Mouse (Mus musculus) heart, postnatal 25 days (tissue): ENCODE data around the gene Akr1b10. TPM values are rescaled to one million over a fixed set of nuclear protein-coding genes. Genes with fewer than 3 reads are reported as not detected.
A peak's percentile ranks its signal among the peaks of the same experiment; 100 is the strongest.
"Not testable (repeated sequence)": the region's sequence is repeated elsewhere in the genome, so short reads cannot be mapped to it uniquely, and the experiment has no call there.

ENCODE experiments used
- DNase-seq: peaks from one replicate; pipeline ENCODE4 v3.0.0; 2022; ENCODE audit warnings: low spot score
- intact Hi-C: fragments of 180-260 bp; cut with DNase I; formaldehyde crosslinking; loops from one replicate; pipeline ENCODE4 v1.15.1; 2025
- total RNA-seq, 2 experiments: library from RNA; stranded (reverse); gene quantifications; 2 replicates each; pipeline ENCODE4 v1.2.3; 2021

Gene Akr1b10
- 10 to 100 TPM; 67.4 to 68.0 TPM for total RNA-seq

DNA sequence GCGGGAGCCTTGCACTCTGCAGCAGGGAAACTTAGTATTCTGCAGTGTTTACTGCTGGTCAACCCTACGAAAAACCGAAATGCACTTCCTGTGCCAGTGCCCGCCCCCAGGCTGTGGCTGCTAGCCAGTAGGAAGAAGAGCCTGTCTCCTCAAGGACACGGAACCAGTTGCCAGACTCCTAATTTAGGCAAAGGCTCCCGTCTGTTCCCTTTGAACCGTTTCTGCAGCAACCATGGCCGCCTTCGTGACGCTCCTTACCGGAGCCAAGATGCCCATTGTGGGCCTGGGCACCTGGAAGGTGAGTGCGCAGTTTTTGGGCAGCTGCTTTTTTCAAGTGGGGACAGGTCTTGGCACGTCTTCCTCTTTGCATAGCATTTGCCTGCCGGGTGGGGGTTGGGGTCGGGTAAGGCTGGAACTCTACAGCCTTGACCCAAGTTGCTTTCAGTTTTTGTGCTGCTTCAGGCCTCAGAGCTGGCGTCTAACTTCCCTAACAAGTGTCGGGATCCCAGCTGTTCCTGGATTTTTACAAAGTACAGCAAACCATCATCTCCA is at the start of gene Akr1b10:
Gene Akr1b10, plus strand, starts transcription at position 109 of the 552 bp plus-strand sequence.
- intact Hi-C loops = no loop called here
- peak; percentile 69 for DNase-seq

DNA sequence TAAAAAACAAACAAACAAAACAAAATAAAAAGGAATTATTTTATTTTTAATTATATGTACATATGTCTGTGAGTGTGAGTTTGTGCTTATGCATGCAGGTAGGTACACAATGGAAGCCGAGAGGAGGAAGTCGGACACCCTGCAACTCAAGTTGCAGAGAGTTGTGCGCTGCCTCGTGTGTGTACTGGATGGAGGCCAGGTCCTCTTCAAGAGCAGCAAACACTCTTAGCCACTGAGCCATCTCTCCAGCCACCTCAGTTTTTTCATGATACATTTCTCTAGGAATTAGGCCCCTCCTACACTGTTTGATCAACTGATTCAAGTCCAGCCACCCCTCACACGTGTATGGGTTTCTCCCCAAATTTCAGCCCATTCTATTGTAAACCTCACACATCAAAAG is 49.3 kb upstream of the Akr1b10 start:
- DNase-seq = no peak
- intact Hi-C loops = no loop called here

DNA sequence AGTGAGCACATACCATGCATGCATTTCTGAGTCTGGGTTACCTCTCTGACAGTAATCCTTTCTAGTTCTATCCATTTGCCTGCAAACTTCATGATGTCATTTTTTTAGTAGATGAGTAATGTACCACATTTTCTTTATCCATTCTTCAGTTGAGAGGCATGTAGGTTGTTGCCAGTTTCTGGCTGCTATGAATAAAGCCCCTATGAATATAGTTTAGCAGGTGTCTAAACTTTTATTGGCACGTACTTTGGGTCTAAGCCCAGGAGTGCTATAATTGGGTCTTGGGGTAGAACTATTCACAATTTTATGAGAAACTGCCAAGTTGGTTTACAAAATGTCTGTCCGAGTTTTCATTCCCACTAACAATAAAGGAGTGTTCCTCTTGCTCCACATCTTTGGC is 46.2 kb upstream of the Akr1b10 start:
- intact Hi-C loops = no loop called here
- DNase-seq = no peak

DNA sequence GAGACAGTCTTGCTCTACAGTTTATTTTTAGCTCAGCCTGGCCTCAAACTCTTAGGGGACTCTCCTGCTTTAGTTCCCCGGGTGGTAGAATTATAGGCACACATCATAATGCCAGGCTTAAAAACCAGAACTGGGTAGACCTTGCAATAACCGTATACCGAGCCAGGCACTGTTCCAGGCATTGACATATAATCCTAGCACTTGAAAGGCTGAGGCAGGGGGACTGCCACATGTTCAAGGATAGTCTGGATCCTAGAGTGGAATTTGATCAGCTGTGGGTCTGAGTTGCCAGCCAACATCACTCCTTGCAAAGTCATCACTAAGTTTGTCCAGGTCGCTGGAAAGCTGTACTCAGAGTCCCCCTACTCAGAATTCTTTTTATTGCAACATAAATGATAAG is 42.0 kb upstream of the Akr1b10 start:
- no peak for DNase-seq
- intact Hi-C loops = no loop called here

DNA sequence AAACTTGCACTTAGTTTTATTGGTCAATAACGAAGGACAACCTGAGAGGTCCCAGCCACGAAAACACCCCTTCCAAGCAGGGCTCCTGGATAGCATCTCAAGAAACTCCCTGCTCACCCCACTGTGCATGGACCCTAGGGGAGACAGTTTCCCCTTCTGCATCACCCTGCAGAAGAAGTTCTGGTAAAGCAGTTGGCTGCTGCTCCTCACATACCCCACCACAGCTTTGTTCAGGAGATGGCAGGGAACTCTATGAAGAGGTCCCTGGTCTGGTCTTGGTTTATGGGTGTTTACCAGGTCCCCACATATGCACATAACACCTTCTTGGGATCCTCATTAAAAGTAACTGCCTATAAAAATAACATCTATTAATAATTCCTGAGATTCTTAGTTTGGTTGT is 41.5 kb upstream of the Akr1b10 start:
- no peak for DNase-seq
- intact Hi-C loops = no loop called here

DNA sequence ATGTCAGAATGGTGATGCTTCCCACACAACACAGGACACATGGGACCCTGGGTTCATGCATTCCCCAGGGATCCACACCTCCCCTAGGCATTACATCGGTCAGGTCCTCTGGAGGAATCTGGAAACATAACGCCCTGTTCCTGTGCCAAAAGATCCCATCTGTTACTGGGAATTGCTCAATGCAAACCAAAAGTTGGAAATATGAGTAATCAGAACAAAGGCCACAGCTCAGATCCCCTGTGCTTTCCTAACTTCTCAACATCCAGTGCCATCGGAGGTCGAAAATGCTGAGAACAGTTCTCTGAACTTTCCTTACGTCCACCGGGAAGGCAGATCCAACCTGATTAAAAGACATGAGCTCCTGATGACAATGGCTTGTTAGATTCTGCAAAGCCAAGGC is 40.6 kb upstream of the Akr1b10 start:
- intact Hi-C loops = no loop called here
- no peak for DNase-seq

DNA sequence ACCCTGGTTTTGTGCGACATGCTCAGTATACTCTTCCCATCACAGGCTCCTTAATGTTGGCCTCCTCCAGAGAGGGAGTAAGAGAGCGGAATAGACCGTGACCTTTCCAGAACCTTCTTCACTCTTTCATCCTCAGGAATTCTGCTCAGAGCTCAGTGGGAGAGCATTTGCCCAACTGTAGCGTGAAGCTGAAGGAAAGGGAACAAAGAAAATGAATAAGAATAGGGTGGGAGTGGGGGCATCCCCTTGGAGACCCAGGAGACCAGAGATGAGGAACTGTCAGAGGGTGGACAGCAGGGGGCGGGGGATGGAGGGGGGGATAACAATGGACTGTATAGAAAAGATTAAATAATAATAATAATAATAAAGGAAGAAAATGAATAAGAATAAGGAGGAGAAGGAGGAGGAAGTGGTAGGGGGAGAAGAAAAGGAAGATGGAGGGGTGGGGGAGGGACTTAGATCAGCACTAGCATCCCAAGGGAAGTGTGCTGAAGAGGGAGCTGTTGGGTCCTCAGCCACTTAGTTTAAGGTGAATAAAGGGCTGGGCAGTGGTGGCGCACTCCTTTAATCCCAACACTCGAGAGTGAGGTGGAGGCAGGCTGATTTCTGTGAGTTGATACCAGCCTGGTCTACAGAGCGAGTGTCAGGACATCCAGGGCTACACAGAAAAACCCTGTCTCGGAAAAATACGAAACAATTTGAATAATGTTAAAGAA is 39.7 kb upstream of the Akr1b10 start:
- DNase-seq = no peak
- intact Hi-C loops = no loop called here

DNA sequence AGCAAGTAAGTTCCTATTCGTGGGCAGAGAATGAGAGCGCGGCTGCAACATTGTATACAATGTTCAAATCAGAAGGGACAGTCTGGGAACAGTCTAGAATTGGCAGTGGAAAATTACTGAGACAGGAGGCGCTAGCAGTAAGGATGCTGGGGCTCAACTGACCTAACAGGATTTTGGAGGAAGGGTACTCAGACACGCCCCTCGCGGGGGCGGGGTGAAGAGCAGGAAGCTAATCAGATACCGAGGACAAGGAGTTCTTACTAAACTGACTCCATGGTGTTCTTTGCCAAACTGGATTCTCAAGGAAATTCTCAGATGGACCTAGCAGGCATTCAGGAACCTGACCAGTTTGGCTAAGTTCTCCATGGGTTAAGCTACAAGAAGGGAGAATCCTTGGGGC is 39.1 kb upstream of the Akr1b10 start:
- DNase-seq = no peak
- intact Hi-C loops = loop anchor here (5.0 kb wide), 1 partner anchor 33 kb away; no protein-coding TSS in a partner anchor

DNA sequence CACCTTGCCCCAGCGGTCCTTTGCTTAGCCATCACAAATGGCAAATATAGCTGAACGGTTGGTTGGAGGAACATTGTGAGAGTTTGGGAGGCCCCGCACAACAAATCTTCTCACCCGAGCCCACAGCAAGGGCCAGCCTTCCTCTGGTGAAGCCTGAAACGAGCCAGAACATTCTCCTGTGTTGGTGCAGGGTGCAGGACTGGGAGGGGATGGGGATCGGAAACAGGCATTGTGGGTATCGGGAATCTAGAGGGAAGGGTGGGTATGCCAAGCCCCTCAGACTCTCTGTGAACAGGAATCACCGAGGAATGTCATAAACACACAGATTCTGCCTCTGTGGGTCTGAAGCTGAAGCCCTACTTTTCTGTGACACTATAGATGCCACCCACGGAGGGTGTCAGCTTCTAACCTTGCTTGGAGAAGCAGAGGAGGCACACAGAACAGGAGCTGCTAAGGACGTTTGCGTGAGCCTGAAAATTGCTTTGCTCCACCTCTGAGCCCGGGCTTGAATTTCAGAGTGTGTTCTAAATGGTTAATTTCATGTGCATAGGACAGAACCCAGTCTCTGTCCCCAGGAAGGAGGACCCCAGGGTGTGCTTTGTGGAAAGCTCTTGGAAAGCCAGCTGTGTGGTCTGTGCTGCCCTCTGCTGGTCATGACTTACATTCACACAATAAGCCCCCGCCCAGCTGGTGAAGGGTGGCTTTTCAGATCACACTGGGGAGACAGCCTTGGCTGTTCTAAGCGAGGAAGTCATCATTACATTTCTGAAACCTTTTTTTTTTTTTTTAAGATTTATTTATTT is 37.7 kb upstream of the Akr1b10 start:
- DNase-seq = peak; percentile 29
- intact Hi-C loops = loop anchor here (1.0 to 5.0 kb wide), 2 partner anchors 34 to 54 kb away; no protein-coding TSS in a partner anchor

DNA sequence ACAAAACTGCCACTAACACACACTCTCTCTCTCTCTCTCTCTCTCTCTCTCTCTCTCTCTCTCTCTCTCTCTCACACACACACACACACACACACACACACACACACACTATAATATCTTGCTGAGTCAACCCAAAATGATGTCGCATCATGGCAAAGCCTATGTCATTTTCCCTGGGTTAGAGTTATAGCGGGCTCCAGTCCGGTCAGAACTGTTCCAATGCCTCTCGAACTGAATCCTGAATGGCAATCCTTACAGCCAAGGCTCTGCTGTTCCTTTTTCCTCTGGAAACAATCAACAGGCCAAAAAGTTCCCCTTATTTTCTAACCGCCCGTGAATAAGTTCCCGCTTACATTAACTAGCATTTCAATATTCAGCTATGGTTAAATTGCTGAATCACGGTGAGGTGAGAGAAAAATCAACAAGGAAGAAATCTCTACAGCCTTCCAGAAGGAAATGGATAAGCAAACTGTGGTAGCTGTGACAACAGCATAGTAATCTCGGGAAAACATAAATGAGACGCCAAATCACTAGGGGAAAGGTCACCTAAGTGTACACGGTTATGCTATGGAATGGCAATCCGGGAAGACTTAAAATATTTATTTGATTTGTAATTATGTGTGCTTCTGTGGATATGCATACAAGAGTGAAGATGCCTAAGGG is 33.9 kb upstream of the Akr1b10 start:
- intact Hi-C loops = no loop called here
- DNase-seq = no peak

DNA sequence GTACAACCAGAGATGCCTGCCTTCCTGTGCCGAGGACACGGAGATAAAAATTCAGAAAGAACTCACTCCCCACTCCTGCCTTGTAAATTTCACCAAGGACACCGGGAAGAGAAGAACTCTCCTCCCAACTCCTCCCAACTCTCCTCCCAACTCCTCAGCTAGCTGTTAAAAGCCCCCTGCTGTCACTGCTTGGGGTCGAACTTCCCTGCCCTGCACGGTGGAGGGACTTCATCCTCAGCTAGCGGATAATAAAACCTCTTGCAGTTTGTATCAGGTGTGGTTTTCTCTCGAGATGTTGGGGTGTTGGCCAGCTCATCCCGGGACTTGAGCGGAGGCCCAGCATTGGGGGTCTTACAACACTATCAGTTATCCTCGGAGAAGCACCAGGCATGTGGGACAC is 32.5 kb upstream of the Akr1b10 start:
- intact Hi-C loops, DNase-seq: not testable (repeated sequence)

DNA sequence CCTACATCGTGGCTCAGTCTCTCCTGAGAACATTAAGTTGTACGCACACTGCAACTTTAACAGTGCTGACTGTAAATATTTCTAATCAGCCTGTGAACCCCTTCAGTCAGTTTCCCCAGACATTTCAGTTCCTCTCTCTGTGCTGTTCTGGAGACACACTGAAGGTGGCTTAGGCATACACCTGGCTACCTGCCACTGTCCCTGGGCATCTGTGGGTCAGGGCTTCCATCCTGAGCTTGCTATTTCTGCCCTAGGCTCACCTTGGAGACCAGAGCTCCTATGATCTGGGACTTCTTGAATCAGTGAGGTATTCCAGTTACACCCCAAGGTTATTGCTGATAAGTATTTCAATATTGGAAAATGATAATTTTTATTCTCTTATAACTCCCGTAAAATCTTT is 31.6 kb upstream of the Akr1b10 start:
- intact Hi-C loops = no loop called here
- no peak for DNase-seq

DNA sequence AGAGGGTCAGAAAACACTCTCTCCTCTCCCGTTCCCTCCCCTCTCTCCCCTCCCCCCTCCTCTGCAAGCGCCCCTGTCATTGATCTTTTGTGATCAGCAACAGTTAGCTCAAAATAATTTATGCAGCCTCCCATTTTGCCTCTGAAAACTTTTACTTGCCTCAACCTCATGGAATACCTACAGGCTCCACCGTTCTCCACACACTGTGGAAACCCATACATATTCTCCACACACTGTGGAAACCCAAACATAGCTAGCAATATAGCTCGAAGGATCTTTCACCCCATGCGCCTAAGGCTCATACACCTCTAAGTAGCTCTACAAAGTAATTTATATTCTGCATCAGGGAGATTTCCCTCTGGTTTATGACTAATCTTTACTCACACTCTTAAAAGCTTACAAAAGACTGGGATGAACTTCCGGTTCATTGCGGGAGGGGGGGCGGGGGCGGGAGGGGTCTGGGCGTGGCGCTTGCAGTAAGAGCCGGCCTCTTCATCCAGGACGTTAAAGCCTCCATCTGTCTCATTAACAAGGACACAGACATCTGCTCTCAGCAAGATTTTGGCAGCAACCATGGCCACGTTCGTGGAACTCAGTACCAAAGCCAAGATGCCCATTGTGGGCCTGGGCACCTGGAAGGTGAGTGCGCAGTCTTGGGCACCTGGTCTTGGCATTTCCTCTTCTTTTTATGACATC is 30.2 kb upstream of the Akr1b10 start, which contains the start of gene Akr1b8:
Gene Akr1b8, plus strand, starts transcription at position 462 of the 696 bp plus-strand sequence.
- DNase-seq = no peak
- intact Hi-C loops = no loop called here

DNA sequence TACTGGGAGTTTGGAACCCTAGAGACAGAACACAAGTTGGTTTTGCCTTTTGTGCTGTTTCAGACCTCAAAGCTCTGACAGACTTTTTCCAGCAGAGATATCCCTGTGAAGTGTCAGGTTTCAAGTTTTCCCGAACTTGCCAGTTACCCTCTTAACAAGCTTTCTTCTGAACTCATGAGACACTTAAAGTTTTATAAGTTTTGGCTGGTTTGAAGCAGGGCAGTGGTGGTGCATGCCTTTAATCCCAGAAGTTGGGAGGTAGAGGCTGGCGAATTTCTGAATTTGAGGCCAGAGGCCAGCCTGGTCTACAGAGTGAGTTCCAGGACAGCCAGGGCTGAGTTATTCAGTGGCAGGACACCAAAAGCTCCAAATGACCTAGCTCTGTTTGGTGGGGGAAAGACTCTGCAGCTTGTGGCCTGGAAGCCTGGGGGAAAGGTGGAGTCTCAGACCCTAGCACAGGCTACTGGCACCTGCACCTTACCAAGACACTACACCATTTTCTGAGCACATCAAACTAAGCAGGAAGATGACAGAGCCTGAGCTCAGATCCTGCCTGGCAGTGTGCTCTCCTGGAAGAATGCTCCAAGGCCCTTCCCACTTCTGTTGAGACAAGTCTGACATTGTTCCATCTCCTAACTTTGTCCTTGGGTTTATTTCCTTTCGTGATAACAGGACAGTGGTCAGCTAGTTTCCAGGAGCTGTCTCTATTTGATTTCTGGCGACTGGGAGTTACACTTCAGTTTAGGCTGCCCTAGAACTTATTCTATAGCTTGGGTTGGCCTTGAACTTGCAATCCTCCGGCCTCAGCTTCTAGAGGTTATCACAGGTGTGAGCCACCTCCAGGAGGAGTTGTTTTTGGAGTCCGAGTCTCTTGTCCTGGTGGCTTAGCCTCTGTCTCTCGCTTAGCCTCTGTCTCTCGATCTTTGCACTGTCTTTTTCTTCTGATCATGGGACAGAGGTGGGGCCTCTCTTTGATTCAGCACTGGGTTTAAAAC is 29.4 kb upstream of the Akr1b10 start:
- intact Hi-C loops = no loop called here
- no peak for DNase-seq

DNA sequence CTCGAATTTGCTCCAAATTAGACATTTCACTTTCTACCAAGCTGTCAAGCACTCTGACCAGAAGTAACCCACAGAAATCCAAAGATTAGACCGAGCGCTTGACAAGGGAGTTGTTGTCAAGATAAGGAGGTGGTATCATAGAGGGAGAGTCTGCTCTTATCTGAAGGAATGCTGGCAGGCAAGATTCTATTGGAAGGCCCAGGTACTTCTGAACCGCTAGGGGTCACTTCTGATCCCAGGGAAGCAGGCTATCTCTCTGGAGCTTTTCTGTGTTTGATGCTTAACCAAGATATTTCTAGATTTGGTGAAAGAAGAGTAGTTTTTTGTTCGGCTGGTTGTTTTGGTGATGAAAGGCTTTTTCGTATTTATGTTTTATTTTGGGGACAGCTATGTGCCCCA is 28.7 kb upstream of the Akr1b10 start:
- intact Hi-C loops = no loop called here
- no peak for DNase-seq

DNA sequence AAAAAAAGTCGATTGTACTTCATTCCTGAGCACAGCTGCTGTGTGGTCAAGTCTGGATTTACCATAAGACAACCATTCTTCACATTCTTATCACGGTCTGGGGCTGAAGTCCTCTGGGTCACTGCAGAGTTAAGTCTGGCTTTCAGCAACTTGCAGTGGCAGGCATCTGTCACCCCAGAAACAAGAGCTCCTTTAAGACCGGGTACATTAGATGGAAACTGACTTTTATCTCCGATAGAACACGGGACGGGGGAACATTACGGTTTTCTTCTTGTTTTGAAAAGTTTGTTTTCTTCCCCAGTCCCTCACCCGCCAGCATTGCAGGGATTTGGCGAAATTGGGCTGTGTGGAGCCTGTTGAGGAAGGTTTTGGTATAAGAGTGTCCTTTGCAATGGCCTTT is 28.2 kb upstream of the Akr1b10 start:
- intact Hi-C loops = no loop called here
- no peak for DNase-seq

DNA sequence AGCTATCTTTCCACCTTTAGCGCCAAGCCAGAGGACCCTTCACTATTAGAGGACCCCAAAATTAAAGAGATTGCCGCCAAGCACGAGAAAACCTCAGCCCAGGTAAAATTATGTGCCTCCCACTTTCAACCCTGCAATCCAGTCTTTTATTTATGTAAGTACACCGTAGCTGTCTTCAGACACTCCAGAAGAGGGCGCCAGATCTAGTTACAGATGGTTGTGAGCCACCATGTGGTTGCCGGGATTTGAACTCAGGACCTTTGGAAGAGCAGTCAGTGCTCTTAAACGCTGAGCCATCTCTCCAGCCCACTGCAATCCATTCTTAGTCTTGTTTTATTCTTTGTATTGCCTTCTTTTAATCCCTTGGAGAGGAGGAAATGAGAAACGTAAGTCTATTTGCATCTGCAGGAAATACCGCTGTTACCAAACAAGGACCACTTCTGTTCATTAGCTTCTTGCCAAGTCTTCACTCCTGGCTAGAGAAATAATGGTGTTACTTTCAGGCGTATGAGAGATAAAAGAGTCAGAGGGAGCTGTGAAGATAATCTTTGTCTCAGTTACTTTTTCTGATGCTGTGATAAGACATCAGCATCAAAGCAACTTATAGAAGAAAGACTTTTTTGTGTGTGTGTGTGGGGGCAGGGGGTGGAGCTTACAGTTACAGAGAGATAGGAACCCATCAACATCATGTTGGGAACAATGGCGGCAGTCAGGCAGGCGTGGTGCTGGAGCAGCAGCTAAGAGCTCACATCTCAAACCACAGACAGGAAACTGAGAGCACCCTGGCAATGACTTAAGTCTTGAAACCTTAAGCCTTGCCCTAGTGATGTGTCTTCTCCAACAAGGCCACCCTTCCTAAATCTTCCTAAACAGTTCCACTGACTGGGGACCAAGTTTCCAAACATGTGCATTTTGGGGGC is 19.5 kb upstream of the Akr1b10 start:
- no peak for DNase-seq
- intact Hi-C loops = no loop called here

DNA sequence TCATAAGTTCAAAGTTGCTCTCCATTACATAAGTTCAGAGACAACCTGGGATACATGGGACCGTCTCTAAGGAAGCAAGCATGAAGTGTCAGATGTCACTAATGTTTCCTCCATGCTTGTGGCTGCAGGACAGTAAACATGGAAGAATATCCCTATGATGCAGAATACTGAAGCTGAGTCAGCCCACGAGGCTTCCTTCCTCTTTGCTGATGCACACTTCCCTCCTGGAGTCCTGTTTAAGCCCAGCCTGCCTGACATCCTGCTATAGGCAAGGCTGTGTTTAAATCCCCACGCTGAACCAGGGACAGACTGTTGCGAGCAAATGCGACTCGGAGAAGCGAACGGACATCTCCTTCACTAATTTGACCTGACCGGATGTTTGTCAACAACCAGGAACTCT is 16.0 kb upstream of the Akr1b10 start:
- intact Hi-C loops = no loop called here
- no peak for DNase-seq
